Mouse (Mus musculus): ENCODE data around the gene Sphkap.

- TF ChIP-seq POLR2A (IDR thresholded peaks at IDR 0.05; ENCODE audit: borderline replicate concordance, extremely low read depth, insufficient read depth, insufficient read length, poor library complexity, severe bottlenecking) = no peak
- peak; percentile 15; the same call in 1 of the 2 replicates for TF ChIP-seq CTCF (IDR thresholded peaks at IDR 0.05; ENCODE audit: borderline replicate concordance, extremely low read depth, insufficient read depth, insufficient read length)
Measured at GRCm38 (mm10) chr1:83218260-83218659, 189.7 kb downstream of the Sphkap start.
